Mouse (Mus musculus): ENCODE measurements around the gene 2900092C05Rik. TPM values are rescaled to one million over a fixed set of nuclear protein-coding genes. Genes with fewer than 3 reads are reported as not detected.

Gene 2900092C05Rik
- polyA plus RNA-seq, 1 experiment from 2014 or later: not detected

Other genes starting within 250 kb of the 2900092C05Rik start
- gene Vmn1r81, start 244.2 kb upstream of the 2900092C05Rik start, polyA plus RNA-seq (2014; fragmentation: Nextera tagmentation; extraction: Ambion mirVana): not detected in 2 replicates
- not detected in 2 replicates for gene Vmn1r82, start 212.1 kb upstream of the 2900092C05Rik start, polyA plus RNA-seq (2014; fragmentation: Nextera tagmentation; extraction: Ambion mirVana)
- gene Vmn1r83, start 183.0 kb upstream of the 2900092C05Rik start, polyA plus RNA-seq (2014; fragmentation: Nextera tagmentation; extraction: Ambion mirVana): not detected in 2 replicates
- not detected in 2 replicates for gene Vmn1r84, start 143.2 kb upstream of the 2900092C05Rik start, polyA plus RNA-seq (2014; fragmentation: Nextera tagmentation; extraction: Ambion mirVana)
- gene Zfp551, start 89.8 kb upstream of the 2900092C05Rik start, polyA plus RNA-seq (2014; fragmentation: Nextera tagmentation; extraction: Ambion mirVana): 3.9 and 4.2 TPM in 2 replicates
- gene Zfp606, start 34.2 kb upstream of the 2900092C05Rik start, polyA plus RNA-seq (2014; fragmentation: Nextera tagmentation; extraction: Ambion mirVana): 51.1 and 63.8 TPM in 2 replicates
- not detected in 2 replicates for gene Vmn2r53, start 96.3 kb downstream of the 2900092C05Rik start, polyA plus RNA-seq (2014; fragmentation: Nextera tagmentation; extraction: Ambion mirVana)
- gene Vmn2r54, start 127.8 kb downstream of the 2900092C05Rik start, polyA plus RNA-seq (2014; fragmentation: Nextera tagmentation; extraction: Ambion mirVana): 0.05 TPM in 1 of 2 replicates, not detected in the other
- not detected in 2 replicates for gene Vmn2r55, start 172.5 kb downstream of the 2900092C05Rik start, polyA plus RNA-seq (2014; fragmentation: Nextera tagmentation; extraction: Ambion mirVana)
- not detected in 2 replicates for gene Vmn2r56, start 222.5 kb downstream of the 2900092C05Rik start, polyA plus RNA-seq (2014; fragmentation: Nextera tagmentation; extraction: Ambion mirVana)

Measured in midbrain, embryonic 11.5 days (tissue).